Mouse (Mus musculus): ENCODE measurements around the gene Scgb1c1.

DNA sequence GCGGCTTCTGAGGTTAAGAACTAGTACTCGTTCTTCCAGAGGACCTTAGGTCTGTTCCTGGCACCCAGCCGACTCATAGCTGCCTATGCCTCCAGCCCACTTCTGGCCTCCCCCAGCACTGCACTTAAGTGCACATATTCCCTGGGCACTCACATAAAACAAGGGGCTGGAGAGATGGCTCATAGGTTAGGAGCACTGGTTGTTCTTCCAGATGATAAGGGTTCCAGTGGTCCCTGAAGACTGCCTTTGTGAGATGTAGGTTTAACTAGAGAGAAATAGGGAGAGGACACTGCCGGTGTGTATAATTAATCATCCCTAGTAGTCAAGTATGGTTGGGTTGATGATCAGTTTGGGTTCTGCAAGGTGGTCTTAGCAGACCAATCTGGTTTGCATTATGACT, 22.6 kb upstream of the Scgb1c1 start:
- no peak for TF ChIP-seq TAL1 (IDR thresholded peaks at IDR 0.05; ENCODE audit: low read length)
- TF ChIP-seq GATA1 (IDR thresholded peaks at IDR 0.05; ENCODE audit: low read length) = no peak
